Mouse (Mus musculus): ENCODE results near the gene Mcu. TPM values are rescaled to one million over a fixed set of nuclear protein-coding genes. Genes with fewer than 3 reads are reported as not detected.
A peak's percentile ranks its signal among the peaks of the same experiment; 100 is the strongest.

Mcu gene
- polyA plus RNA-seq, 1 experiment from 2014 or later = 36.0 TPM

DNA sequence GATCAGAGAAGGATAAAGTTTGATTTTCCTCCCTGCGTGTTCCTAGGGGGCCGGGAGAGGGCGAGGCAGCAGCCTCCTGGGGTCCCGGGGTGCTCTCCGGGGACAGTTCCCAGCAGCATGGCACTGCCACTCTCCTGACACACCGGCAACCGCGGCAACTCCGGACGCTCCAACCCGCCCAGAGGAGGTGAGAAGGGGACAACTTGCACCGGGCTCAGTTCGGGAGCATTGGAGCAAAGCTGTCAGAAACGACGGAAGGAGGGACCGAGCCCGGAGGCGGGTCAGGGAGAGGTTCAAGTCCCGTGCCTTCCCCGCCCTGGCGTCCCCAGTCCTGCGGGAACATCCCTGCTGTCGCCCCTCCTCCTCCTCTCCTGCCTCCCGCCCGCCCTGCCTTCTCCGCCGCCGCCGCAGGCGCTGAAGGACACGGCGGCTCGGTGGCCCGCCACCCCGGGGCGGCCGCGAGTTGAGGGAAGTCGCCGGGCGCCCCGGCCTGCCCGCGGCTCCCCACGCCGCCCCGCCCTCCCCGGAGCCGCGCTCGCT, 441 bp downstream of the Mcu start, which contains the start of gene Gm10322:
Gene Gm10322, plus strand, starts transcription at position 83 of the 540 bp plus-strand sequence.
- Histone ChIP-seq H3K4me3 (ENCODE audit: low read length) (peak within 1 kb of the TSS; percentile 67), H3K9me3 (ENCODE audit: control insufficient read depth, low read length) (no peaks in the 10 kb centered on the region), H3K4me1 (ENCODE audit: control insufficient read depth, insufficient read depth, low read length) (peaks cover 10% of the 10 kb centered on the region; the same call in 1 of the 2 replicates), H3K36me3 (ENCODE audit: control insufficient read depth, insufficient read depth, low read length) (no peaks in the 10 kb centered on the region), H3K27ac (ENCODE audit: low read depth, low read length) (peak within 1 kb of the TSS; percentile 25; the same call in 1 of the 2 replicates), H3K9ac (ENCODE audit: low read depth, low read length) (peak within 1 kb of the TSS; percentile 84), H3K4me2 (replicated peaks; ENCODE audit: low read depth, low read length) (peak within 1 kb of the TSS; percentile 87), H3K27me3 (ENCODE audit: control insufficient read depth, insufficient read depth, low read length) (no peaks in the 10 kb centered on the region)
- WGBS = under 1% methylated on average over 40 of the region's 51 CpGs
- ATAC-seq (ENCODE audit: low FRiP score, low TSS enrichment) = peak; percentile 77

GRCm38 (mm10) chr10:59615411-59615810, 1.1 kb downstream of the Mcu start:
- WGBS = 31% methylated on average over 5 of the region's 5 CpGs
- Histone ChIP-seq H3K4me1 (ENCODE audit: control insufficient read depth, insufficient read depth, low read length) (peaks cover 10% of the 10 kb centered on the region; the same call in 1 of the 2 replicates), H3K36me3 (ENCODE audit: control insufficient read depth, insufficient read depth, low read length) (no peaks in the 10 kb centered on the region), H3K9me3 (ENCODE audit: control insufficient read depth, low read length) (no peaks in the 10 kb centered on the region), H3K4me2 (replicated peaks; ENCODE audit: low read depth, low read length) (peak overlapping the region; percentile 87), H3K27ac (ENCODE audit: low read depth, low read length) (no peak overlapping the region), H3K27me3 (ENCODE audit: control insufficient read depth, insufficient read depth, low read length) (no peaks in the 10 kb centered on the region), H3K9ac (ENCODE audit: low read depth, low read length) (peak overlapping the region; percentile 84; the same call in 1 of the 2 replicates), H3K4me3 (ENCODE audit: low read length) (peak overlapping the region; percentile 67)
- no peak for ATAC-seq (ENCODE audit: low FRiP score, low TSS enrichment)

GRCm38 (mm10) chr10:59614141-59614540, 2.4 kb downstream of the Mcu start:
- Histone ChIP-seq H3K4me3 (ENCODE audit: low read length) (no peak overlapping the region), H3K27ac (ENCODE audit: low read depth, low read length) (no peak overlapping the region), H3K4me2 (replicated peaks; ENCODE audit: low read depth, low read length) (no peak overlapping the region), H3K36me3 (ENCODE audit: control insufficient read depth, insufficient read depth, low read length) (no peaks in the 10 kb centered on the region), H3K9ac (ENCODE audit: low read depth, low read length) (no peak overlapping the region), H3K27me3 (ENCODE audit: control insufficient read depth, insufficient read depth, low read length) (no peaks in the 10 kb centered on the region), H3K4me1 (ENCODE audit: control insufficient read depth, insufficient read depth, low read length) (peaks cover 10% of the 10 kb centered on the region; the same call in 1 of the 2 replicates), H3K9me3 (ENCODE audit: control insufficient read depth, low read length) (no peaks in the 10 kb centered on the region)
- ATAC-seq (ENCODE audit: low FRiP score, low TSS enrichment) = no peak
- 86% methylated on average over 5 of the region's 5 CpGs for WGBS

GRCm38 (mm10) chr10:59613276-59613675, 3.2 kb downstream of the Mcu start:
- H3K27ac ChIP-seq (ENCODE audit: low read depth, low read length) = no peak overlapping the region
- no peak for ATAC-seq (ENCODE audit: low FRiP score, low TSS enrichment)
- 70% methylated on average over 5 of the region's 5 CpGs for WGBS

DNA sequence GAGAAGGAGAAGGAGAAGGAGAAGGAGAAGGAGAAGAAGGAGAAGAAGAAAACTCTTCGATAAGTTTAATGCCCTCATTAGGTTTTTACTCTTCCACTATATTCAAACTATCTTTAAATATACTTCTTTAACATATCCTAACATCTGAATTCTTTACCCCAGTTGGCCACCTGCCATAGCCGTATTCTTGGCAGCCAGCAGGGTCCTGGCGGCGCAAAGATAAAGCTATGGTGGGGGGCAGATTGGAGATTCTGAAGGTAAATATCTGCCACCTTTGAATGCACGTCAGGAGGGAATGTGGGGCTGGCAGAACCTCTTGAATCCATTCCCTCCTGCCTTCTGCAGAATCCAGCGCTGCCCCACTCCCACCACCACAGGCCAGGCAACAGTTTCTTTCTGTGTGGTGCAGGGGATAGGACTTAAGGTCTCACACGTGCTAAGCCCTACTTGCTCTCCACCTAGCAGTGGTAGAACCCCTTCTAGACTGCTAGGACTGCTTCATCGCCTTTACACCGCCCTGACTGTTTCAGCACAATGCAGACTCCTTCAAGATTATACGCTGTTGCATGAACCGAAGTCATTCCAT, 11.5 kb downstream of the Mcu start:
- Histone ChIP-seq H3K36me3 (ENCODE audit: control insufficient read depth, insufficient read depth, low read length) (no peaks in the 10 kb centered on the region), H3K4me3 (ENCODE audit: low read length) (no peak overlapping the region), H3K9me3 (ENCODE audit: control insufficient read depth, low read length) (no peaks in the 10 kb centered on the region), H3K9ac (ENCODE audit: low read depth, low read length) (no peak overlapping the region; the same call in 1 of the 2 replicates), H3K27me3 (ENCODE audit: control insufficient read depth, insufficient read depth, low read length) (no peaks in the 10 kb centered on the region), H3K4me1 (ENCODE audit: control insufficient read depth, insufficient read depth, low read length) (no peaks in the 10 kb centered on the region), H3K4me2 (replicated peaks; ENCODE audit: low read depth, low read length) (no peak overlapping the region), H3K27ac (ENCODE audit: low read depth, low read length) (no peak overlapping the region)
- WGBS = 82% methylated on average over 11 of the region's 11 CpGs
- ATAC-seq (ENCODE audit: low FRiP score, low TSS enrichment) = no peak

More at GRCm38 (mm10) chr10:59613276-59613675, 3.2 kb downstream of the Mcu start:
- no peak overlapping the region for H3K4me2 ChIP-seq (replicated peaks; ENCODE audit: low read depth, low read length)
- no peak overlapping the region for H3K4me3 ChIP-seq (ENCODE audit: low read length)
- no peak overlapping the region for H3K9ac ChIP-seq (ENCODE audit: low read depth, low read length)
- no peaks in the 10 kb centered on the region for H3K36me3 ChIP-seq (ENCODE audit: control insufficient read depth, insufficient read depth, low read length)
- no peaks in the 10 kb centered on the region for H3K27me3 ChIP-seq (ENCODE audit: control insufficient read depth, insufficient read depth, low read length)
- H3K4me1 ChIP-seq (ENCODE audit: control insufficient read depth, insufficient read depth, low read length) = peaks cover 10% of the 10 kb centered on the region; the same call in 1 of the 2 replicates
- no peaks in the 10 kb centered on the region for H3K9me3 ChIP-seq (ENCODE audit: control insufficient read depth, low read length)

- Histone ChIP-seq H3K36me3 (ENCODE audit: control insufficient read depth, insufficient read depth, low read length) (no peaks in the 10 kb centered on the region), H3K4me1 (ENCODE audit: control insufficient read depth, insufficient read depth, low read length) (no peaks in the 10 kb centered on the region), H3K27me3 (ENCODE audit: control insufficient read depth, insufficient read depth, low read length) (no peaks in the 10 kb centered on the region), H3K27ac (ENCODE audit: low read depth, low read length) (no peak overlapping the region), H3K4me3 (ENCODE audit: low read length) (no peak overlapping the region), H3K9ac (ENCODE audit: low read depth, low read length) (no peak overlapping the region), H3K9me3 (ENCODE audit: control insufficient read depth, low read length) (no peaks in the 10 kb centered on the region), H3K4me2 (replicated peaks; ENCODE audit: low read depth, low read length) (no peak overlapping the region)
- 69% methylated on average over 5 of the region's 5 CpGs for WGBS
- ATAC-seq (ENCODE audit: low FRiP score, low TSS enrichment) = no peak
Observed at GRCm38 (mm10) chr10:59603843-59604242, 12.6 kb downstream of the Mcu start.

DNA sequence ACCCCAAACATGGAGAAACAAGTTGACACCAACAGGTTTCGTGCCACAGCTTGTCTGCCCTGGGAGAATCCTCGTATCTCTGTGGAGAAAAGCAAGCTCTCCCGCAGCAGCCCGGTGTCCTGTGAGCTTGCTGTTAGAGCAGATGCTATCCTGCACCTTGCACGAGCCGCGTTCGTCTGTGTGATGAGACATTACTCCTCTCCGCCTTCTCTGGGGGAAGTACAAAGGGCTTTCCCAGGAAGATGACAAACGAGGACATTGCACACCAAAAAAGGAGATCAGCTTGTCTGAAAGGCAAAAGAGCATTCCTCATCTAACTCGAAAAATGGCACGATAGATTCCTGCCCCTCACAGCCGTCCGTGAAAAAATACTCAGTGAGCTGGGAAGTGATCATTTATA, 13.6 kb downstream of the Mcu start:
- Histone ChIP-seq H3K36me3 (ENCODE audit: control insufficient read depth, insufficient read depth, low read length) (no peaks in the 10 kb centered on the region), H3K4me2 (replicated peaks; ENCODE audit: low read depth, low read length) (no peak overlapping the region), H3K9me3 (ENCODE audit: control insufficient read depth, low read length) (no peaks in the 10 kb centered on the region), H3K4me3 (ENCODE audit: low read length) (no peak overlapping the region), H3K27ac (ENCODE audit: low read depth, low read length) (no peak overlapping the region), H3K27me3 (ENCODE audit: control insufficient read depth, insufficient read depth, low read length) (no peaks in the 10 kb centered on the region), H3K4me1 (ENCODE audit: control insufficient read depth, insufficient read depth, low read length) (no peaks in the 10 kb centered on the region), H3K9ac (ENCODE audit: low read depth, low read length) (no peak overlapping the region)
- WGBS = 77% methylated on average over 14 of the region's 14 CpGs
- no peak for ATAC-seq (ENCODE audit: low FRiP score, low TSS enrichment)

- H3K4me3 ChIP-seq (ENCODE audit: low read length) = no peak overlapping the region
- no peaks in the 10 kb centered on the region for H3K9me3 ChIP-seq (ENCODE audit: control insufficient read depth, low read length)
- H3K9ac ChIP-seq (ENCODE audit: low read depth, low read length) = no peak overlapping the region
- 39% methylated on average over 8 of the region's 8 CpGs for WGBS
- H3K27me3 ChIP-seq (ENCODE audit: control insufficient read depth, insufficient read depth, low read length) = no peaks in the 10 kb centered on the region
- H3K36me3 ChIP-seq (ENCODE audit: control insufficient read depth, insufficient read depth, low read length) = no peaks in the 10 kb centered on the region
- no peaks in the 10 kb centered on the region for H3K4me1 ChIP-seq (ENCODE audit: control insufficient read depth, insufficient read depth, low read length)
- no peak overlapping the region for H3K4me2 ChIP-seq (replicated peaks; ENCODE audit: low read depth, low read length)
- no peak for ATAC-seq (ENCODE audit: low FRiP score, low TSS enrichment)
- H3K27ac ChIP-seq (ENCODE audit: low read depth, low read length) = no peak overlapping the region
Observed at GRCm38 (mm10) chr10:59602043-59602442, 14.4 kb downstream of the Mcu start.

GRCm38 (mm10) chr10:59600516-59600915, 16.0 kb downstream of the Mcu start:
- H3K9ac ChIP-seq (ENCODE audit: low read depth, low read length) = no peak overlapping the region
- WGBS = 86% methylated on average over 8 of the region's 8 CpGs
- H3K4me1 ChIP-seq (ENCODE audit: control insufficient read depth, insufficient read depth, low read length) = no peaks in the 10 kb centered on the region
- ATAC-seq (ENCODE audit: low FRiP score, low TSS enrichment) = no peak
- H3K9me3 ChIP-seq (ENCODE audit: control insufficient read depth, low read length) = no peaks in the 10 kb centered on the region
- no peak overlapping the region for H3K27ac ChIP-seq (ENCODE audit: low read depth, low read length)
- H3K36me3 ChIP-seq (ENCODE audit: control insufficient read depth, insufficient read depth, low read length) = no peaks in the 10 kb centered on the region
- H3K4me3 ChIP-seq (ENCODE audit: low read length) = no peak overlapping the region
- no peaks in the 10 kb centered on the region for H3K27me3 ChIP-seq (ENCODE audit: control insufficient read depth, insufficient read depth, low read length)
- no peak overlapping the region for H3K4me2 ChIP-seq (replicated peaks; ENCODE audit: low read depth, low read length)

All from kidney, embryonic 14.5 days (tissue).